Mouse (Mus musculus) stomach, postnatal 0 days (tissue): ENCODE results near the gene Fgfr2. TPM values are rescaled to one million over a fixed set of nuclear protein-coding genes. Genes with fewer than 3 reads are reported as not detected.

ENCODE experiments used
- ATAC-seq: fragments of 200-750 bp; cut with Nextera tagmentation; 2 replicates; pipeline ENCODE4 v1.8.0; 2017; ENCODE audit not compliant: low FRiP score, low TSS enrichment
- DNase-seq: peaks from one replicate; pipeline ENCODE4 v3.0.0-alpha.2; 2016; ENCODE audit warnings: low spot score
- H3K27ac ChIP-seq: fragments of 300-500 bp; sonication (generic); replicated peaks from 2 replicates; pipeline ENCODE4 v1.5.1; 2014; ENCODE audit warnings: mild to moderate bottlenecking, control low read depth
- H3K27me3 ChIP-seq: fragments of 300-500 bp; sonication (generic); 2 replicates; pipeline ENCODE4 v1.6.1; 2014; ENCODE audit warnings: low read length; ENCODE audit not compliant: control insufficient read depth, insufficient read depth
- H3K36me3 ChIP-seq: fragments of 300-500 bp; sonication (generic); 2 replicates; pipeline ENCODE4 v1.6.1; 2014; ENCODE audit warnings: low read length, mixed read lengths; ENCODE audit not compliant: control insufficient read depth, insufficient read depth
- H3K4me1 ChIP-seq: fragments of 300-500 bp; sonication (generic); replicated peaks from 2 replicates; pipeline ENCODE4 v1.6.1; 2014; ENCODE audit warnings: antibody characterized with exemption; ENCODE audit not compliant: control insufficient read depth, insufficient read depth
- H3K4me2 ChIP-seq: fragments of 300-500 bp; sonication (generic); replicated peaks from 2 replicates; pipeline ENCODE4 v1.6.1; 2014; ENCODE audit warnings: low read depth, mild to moderate bottlenecking, control low read depth, moderate library complexity
- H3K4me3 ChIP-seq: fragments of 300-500 bp; sonication (generic); 2 replicates; pipeline ENCODE4 v1.5.1; 2014; ENCODE audit warnings: low read depth, low read length, control low read depth
- H3K9ac ChIP-seq: fragments of 300-500 bp; sonication (generic); 2 replicates; pipeline ENCODE4 v1.6.1; 2014; ENCODE audit warnings: mild to moderate bottlenecking, low read length, control low read depth, mixed read lengths
- H3K9me3 ChIP-seq: fragments of 300-500 bp; sonication (generic); 2 replicates; pipeline ENCODE4 v1.6.1; 2016; ENCODE audit warnings: low read length; ENCODE audit not compliant: control insufficient read depth
- CTCF ChIP-seq: IDR thresholded peaks from 2 replicates; pipeline ENCODE4 v1.5.1; 2016; ENCODE audit warnings: antibody characterized with exemption, low read depth, mild to moderate bottlenecking, moderate library complexity
- EP300 ChIP-seq: optimal IDR thresholded peaks from 2 replicates; pipeline ENCODE3; 2016; ENCODE audit warnings: antibody characterized with exemption
- WGBS: fragments of 180-500 bp; shearing (Covaris S2); extraction: QIAGEN DNeasy Blood & Tissue Kit; methylation state at CpG from one replicate; pipeline ENCODE4 v1.1.7; 2014; 5-methylcytosine and 5-hydroxymethylcytosine counted together
- polyA plus RNA-seq: library from polyadenylated mRNA; unstranded; fragments of >200 nt; fragmentation: Nextera tagmentation; extraction: Ambion mirVana; gene quantifications from 2 replicates; pipeline ENCODE4 v1.2.1, GENCODE M21; 2015

Fgfr2 gene
- polyA plus RNA-seq, 1 experiment from 2014 or later, result 60.8 TPM

- Histone ChIP-seq H3K4me2 (no peak overlapping the region), H3K27me3 (no peaks in the 10 kb centered on the region), H3K4me1 (no peaks in the 10 kb centered on the region), H3K4me3 (no peak overlapping the region), H3K27ac (peak overlapping the region; percentile 30; the same call in 1 of the 2 replicates), H3K36me3 (peaks cover 6% of the 10 kb centered on the region; the same call in 1 of the 2 replicates), H3K9me3 (no peaks in the 10 kb centered on the region), H3K9ac (no peak overlapping the region)
- no peak for TF ChIP-seq EP300
- no peak for TF ChIP-seq CTCF
- ATAC-seq (no peak), DNase-seq (no peak)
- WGBS, result 76% methylated on average over 13 of the region's 13 CpGs
Observed at GRCm38 (mm10) chr7:130904571-130905365, 2218.4 kb downstream of the Fgfr2 start.

DNA sequence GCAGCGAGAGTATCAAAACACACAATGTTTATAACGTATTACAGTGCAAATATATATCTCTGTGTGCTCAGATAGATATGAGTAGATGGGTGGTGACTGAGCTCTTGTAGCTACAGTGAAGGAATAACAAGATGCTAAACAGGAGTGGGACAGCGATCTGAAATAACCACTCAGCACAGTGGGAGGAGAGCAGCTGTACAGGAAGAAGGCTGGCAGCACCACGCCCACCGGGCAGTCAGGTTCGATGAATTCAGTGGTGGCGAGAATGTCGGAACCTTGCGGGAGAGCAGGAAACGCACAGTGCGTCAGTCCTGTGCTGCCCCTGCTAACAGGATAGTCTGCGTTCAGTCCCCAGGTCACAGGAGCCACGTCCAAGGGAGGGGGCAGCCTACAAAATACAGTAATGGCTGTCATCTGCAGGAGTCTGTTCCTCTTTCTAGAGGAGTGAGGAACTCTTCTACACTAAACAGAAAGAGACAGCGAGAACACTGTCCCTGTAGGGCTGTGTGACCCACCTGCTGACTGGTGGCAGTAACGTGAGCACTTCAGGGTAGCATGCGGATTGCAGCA is 2219.6 kb downstream of the Fgfr2 start:
- Histone ChIP-seq H3K27ac (peak overlapping the region; percentile 49; the same call in 1 of the 2 replicates), H3K27me3 (no peaks in the 10 kb centered on the region), H3K9me3 (no peaks in the 10 kb centered on the region), H3K4me2 (no peak overlapping the region), H3K4me1 (no peaks in the 10 kb centered on the region), H3K9ac (no peak overlapping the region), H3K36me3 (peaks cover 3% of the 10 kb centered on the region; the same call in 1 of the 2 replicates), H3K4me3 (no peak overlapping the region)
- TF ChIP-seq EP300, result no peak
- TF ChIP-seq CTCF, result no peak
- 76% methylated on average over 16 of the region's 16 CpGs for WGBS
- DNase-seq (peak; percentile 40), ATAC-seq (0 out of 2 replicates have a peak, but pooled peaks have one; percentile 15)

DNA sequence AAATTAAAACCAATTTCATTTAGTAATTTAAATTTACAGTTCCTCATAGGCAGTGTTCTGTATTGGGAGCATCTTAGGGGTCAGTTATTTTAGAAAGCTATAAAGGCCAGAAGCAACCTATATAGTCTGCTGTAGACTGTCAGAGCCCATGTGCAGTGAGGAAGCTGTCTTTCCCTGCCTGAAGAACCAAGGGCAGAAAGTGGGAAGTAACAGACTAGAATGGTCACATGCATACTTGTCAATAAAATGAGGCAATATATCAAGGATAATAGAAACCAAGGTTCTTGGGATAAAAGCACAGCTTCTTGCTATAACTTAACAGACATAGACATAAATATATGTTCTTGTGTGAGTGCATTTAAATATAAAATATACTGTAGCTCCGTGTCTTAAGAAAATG is 2220.2 kb downstream of the Fgfr2 start:
- DNase-seq (no peak), ATAC-seq (no peak)
- no peak overlapping the region for H3K9ac ChIP-seq
- H3K27ac ChIP-seq, result no peak overlapping the region
- H3K4me3 ChIP-seq, result no peak overlapping the region
- no peaks in the 10 kb centered on the region for H3K27me3 ChIP-seq
- H3K9me3 ChIP-seq, result no peaks in the 10 kb centered on the region
- no peaks in the 10 kb centered on the region for H3K4me1 ChIP-seq
- 100% methylated on average over 1 of the region's 1 CpGs for WGBS
- TF ChIP-seq CTCF (no peak), EP300 (no peak)
- no peak overlapping the region for H3K4me2 ChIP-seq
- H3K36me3 ChIP-seq, result peaks cover 3% of the 10 kb centered on the region; the same call in 1 of the 2 replicates

DNA sequence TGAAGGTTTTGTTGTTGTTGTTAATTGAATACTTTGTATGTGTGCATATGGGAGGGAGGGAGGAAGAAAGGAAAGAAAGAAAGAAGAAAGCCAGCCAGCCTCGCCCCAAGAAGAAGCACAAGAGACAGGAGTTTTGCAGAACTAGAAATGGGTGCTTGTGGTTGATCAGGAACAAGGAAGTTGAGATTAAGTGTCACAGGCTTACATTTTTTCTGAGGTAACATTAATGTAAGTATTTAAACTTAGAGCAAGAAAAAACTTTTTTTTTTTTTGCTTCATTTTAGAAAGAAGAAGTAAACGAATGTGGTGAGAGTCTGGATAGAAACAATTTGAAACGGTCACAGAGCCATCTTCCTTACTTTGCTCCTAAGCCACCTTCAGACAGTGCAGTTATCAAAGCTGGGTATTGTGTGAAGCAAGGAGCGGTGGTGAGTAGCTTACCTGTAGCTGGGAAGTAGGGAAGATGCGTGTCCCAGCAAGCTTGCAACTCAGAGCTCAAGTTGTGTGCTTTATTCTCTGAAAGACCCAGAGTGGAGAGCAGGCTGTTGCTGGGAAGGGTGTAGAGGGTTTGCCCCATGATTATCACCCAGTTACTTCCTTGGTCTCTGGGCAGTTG is 2222.8 kb downstream of the Fgfr2 start:
- peaks cover 5% of the 10 kb centered on the region for H3K36me3 ChIP-seq

DNA sequence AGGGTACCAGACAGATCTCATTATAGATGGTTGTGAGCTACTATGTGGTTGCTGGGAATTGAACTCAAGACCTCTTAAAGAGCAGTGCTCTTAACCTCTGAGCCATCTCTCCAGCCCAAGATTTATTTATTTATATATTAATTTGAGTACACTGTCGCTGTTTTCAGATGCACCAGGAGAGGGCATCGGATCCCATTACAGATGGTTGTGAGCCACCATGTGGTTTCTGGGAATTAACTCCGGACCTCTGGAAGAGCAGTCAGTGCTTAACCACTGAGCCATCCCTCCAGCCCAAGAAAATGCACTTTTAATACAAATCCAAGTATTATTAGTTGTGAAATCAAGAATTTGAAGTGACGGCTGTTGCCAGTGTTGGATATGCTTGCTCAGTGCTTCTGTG is 2224.8 kb downstream of the Fgfr2 start:
- H3K27ac ChIP-seq, result no peak overlapping the region
- H3K36me3 ChIP-seq, result peaks cover 5% of the 10 kb centered on the region
- ATAC-seq (no peak), DNase-seq (no peak)
- H3K9me3 ChIP-seq, result no peaks in the 10 kb centered on the region
- H3K4me2 ChIP-seq, result no peak overlapping the region
- 77% methylated on average over 4 of the region's 4 CpGs for WGBS
- H3K4me1 ChIP-seq, result no peaks in the 10 kb centered on the region
- no peaks in the 10 kb centered on the region for H3K27me3 ChIP-seq
- H3K9ac ChIP-seq, result no peak overlapping the region
- no peak overlapping the region for H3K4me3 ChIP-seq
- peak; percentile 56 for TF ChIP-seq CTCF
- no peak for TF ChIP-seq EP300

More for the DNA sequence above, 2222.8 kb downstream of the Fgfr2 start:
- no peak overlapping the region for H3K4me2 ChIP-seq
- peak overlapping the region; percentile 58; the same call in 1 of the 2 replicates for H3K27ac ChIP-seq
- ATAC-seq (no peak), DNase-seq (no peak)
- WGBS, result 72% methylated on average over 5 of the region's 5 CpGs
- no peaks in the 10 kb centered on the region for H3K4me1 ChIP-seq
- H3K9ac ChIP-seq, result no peak overlapping the region
- TF ChIP-seq EP300 (no peak), CTCF (no peak)
- H3K27me3 ChIP-seq, result no peaks in the 10 kb centered on the region
- no peaks in the 10 kb centered on the region for H3K9me3 ChIP-seq
- no peak overlapping the region for H3K4me3 ChIP-seq
